Mouse (Mus musculus): ENCODE measurements around the gene Adamts3. TPM values are rescaled to one million over a fixed set of nuclear protein-coding genes. Genes with fewer than 3 reads are reported as not detected.

Adamts3 gene
- total RNA-seq, 1 experiment from 2014 or later = 3.8 TPM

DNA sequence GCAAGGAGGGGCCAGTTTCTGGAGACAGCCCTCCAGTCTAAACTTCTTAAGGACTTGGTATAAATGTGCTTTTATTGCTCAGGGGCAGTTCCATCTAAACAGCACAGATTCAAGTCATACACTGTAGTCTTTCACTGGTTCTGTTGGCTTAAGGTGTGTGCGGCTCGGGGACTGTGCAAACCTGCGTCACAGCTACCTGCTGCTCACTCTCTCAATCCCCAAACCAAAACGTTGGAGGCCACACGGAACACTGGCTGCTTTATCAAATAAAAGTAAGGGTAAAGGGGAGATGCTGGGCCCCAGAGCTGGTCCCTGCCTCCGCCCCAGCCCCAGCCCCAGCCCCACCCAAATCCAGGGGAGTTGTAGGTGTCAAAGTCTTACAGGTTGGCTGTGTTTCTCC, 66.5 kb downstream of the Adamts3 start:
- DNase-seq = no peak

- no peak for DNase-seq
Measured at GRCm38 (mm10) chr5:89814552-89814951, 68.6 kb downstream of the Adamts3 start.

GRCm38 (mm10) chr5:89800181-89800816, 82.8 kb downstream of the Adamts3 start:
- no peak for DNase-seq

DNA sequence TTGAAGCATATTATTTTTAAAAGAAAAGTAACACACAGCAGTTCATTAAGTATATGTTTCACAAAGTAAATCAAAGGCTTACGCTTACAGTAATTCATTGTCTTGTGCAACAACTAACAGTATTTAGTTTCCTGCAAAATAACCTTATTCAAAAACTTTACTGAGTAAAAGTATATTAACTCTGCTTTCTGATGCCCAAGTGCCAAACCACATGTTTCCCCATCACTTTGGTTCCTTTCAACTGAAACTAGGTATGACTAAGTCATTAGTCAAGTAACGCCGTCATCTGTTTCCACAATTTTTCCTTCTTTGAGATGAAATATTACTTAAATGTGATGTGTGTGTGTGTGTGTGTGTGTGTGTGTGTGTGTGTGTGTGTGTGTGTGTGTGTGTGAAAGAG, 89.4 kb downstream of the Adamts3 start:
- DNase-seq = no peak

DNA sequence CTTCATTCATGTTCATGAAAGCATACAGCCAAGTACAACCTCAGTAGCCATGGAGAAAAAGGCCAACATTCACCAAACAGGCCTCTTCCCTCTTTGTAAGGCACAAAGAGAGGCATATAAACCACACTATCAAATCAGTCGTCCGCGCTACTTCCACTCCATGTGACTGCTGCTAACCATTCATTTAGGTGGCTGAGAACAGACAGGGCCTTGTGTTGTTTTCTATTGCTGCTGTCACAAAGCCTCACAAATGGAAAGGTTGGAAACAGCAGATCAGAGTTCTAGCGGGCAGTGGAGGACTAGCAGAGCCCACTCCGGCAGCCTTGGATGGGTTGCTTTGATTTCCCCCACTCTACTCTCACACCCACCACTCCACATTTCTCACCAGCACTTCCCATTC, 98.5 kb downstream of the Adamts3 start:
- no peak for DNase-seq

- DNase-seq = no peak
Measured at GRCm38 (mm10) chr5:89779823-89780222, 103.3 kb downstream of the Adamts3 start.

DNA sequence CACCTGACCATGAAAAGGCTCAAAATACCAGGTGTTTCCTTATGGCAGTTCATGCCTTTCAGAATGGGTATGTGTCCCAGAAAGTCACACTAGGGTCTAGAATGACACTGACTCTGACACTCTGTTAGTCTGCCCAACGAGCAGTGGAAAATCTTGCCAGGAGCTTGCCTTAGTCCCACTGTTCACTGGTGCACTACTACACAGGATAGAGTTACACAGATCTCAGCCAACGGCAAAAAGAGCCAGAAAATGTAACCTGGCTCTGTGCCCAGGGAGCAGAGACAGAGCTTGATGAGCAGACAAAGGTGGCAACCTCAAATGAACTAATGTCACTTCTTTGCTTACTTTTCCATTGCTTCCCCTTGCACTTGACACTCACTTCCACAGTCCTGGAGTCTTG, 104.5 kb downstream of the Adamts3 start:
- DNase-seq = peak; percentile 4

GRCm38 (mm10) chr5:89777411-89777810, 105.7 kb downstream of the Adamts3 start:
- no peak for DNase-seq

GRCm38 (mm10) chr5:89770655-89771355, 112.3 kb downstream of the Adamts3 start:
- no peak for DNase-seq

GRCm38 (mm10) chr5:89763189-89764187, 119.6 kb downstream of the Adamts3 start:
- DNase-seq = no peak

DNA sequence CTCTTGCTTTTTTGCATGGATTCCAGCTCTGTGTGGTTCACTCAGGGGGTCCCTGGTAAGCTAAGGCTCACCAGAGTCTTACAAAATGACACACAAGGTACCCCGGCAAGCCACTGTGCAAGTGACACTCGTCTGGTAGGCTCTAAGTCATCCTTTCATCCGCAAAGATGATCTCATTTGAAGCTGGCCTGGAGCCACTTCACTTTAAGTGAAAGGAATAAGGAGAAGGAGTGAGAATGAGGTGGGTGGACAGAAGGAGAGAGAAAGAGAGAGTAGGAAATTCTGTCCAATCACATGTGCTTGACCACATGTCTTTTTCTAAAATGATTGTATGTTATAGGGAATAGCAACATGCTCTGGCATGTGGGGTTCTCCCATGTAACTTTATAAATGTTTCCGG, 122.8 kb downstream of the Adamts3 start:
- DNase-seq = no peak

GRCm38 (mm10) chr5:89751836-89752235, 131.3 kb downstream of the Adamts3 start:
- DNase-seq = no peak

DNA sequence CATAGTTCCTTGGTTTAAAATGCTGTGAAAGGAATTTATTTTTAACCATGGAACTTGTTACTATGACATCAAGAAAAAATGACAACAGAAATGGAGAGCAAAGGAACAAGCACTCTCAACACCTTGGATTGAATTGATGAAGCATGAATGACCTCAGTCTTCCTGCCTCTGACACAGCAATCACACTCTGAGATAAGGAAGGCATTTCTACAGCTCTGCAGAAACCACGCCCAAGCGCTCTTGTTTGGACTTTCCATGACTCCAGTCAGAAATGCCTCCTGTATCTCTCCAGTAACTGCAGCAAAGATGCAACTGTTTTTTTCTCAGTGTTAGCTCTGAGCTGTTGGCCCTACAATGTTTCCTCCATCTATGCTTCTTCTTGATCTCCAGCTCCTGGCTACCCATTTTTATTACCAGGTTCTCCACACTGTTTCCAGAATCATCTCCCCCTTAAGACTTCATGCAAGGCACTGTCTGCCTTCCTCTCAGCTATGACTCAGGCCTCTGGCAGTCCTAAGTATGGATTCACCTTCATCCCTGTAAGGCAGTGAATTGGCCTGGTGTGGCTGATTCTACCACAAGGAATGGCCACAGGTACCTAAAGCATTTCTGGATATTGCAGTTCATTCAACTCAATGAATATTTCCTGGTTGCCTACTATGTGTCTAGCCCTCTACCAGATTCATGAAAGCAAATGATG, 134.8 kb downstream of the Adamts3 start:
- no peak for DNase-seq

DNA sequence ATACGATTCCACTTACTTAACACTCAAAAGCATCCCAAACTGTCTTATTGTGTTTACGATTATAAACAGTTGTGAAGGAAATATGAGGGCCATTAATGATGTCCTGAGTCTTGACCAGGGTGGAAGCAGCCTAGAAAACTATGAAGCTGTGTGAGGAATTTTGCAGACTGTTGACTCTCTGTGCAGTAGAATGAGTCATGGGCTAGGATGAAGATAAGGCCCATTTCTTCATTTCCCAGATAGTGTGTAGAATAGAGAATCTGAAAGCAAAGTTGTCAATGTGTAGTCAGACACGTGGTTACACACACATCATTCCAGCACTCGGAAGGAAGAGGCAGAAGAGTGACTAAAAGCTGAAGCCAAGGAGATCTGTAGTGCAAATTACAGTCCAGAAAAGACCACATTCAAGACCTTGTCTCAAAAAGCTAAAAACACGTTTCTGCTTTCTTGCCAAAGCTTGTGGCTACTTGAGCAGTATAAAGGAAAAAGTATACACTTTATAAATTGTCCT, 135.9 kb downstream of the Adamts3 start:
- no peak for DNase-seq

GRCm38 (mm10) chr5:89745112-89745511, 138.0 kb downstream of the Adamts3 start:
- no peak for DNase-seq

DNA sequence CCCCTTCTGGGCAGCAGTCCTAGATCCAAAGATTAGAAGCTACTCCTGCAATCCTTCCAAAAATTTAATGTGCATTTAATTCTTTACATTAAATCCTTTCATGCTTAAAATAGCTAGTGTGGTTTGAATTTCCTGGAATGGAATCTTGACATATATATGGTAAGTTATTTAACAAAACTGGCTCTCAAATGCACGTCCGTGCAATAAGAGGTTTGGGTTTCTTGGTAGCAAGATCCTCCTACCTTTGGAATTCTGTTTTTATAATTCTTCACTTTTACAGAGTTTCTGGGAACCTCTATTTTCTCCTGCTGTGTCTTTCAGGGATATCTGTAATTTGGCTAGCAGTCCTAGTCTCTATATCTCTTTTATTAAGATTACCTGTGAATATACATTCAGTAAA, 148.4 kb downstream of the Adamts3 start:
- no peak for DNase-seq

- DNase-seq = no peak
Measured at GRCm38 (mm10) chr5:89730411-89730810, 152.7 kb downstream of the Adamts3 start.

GRCm38 (mm10) chr5:89728117-89728516, 155.0 kb downstream of the Adamts3 start:
- no peak for DNase-seq

- no peak for DNase-seq
Measured at GRCm38 (mm10) chr5:89727497-89728057, 155.6 kb downstream of the Adamts3 start.

DNA sequence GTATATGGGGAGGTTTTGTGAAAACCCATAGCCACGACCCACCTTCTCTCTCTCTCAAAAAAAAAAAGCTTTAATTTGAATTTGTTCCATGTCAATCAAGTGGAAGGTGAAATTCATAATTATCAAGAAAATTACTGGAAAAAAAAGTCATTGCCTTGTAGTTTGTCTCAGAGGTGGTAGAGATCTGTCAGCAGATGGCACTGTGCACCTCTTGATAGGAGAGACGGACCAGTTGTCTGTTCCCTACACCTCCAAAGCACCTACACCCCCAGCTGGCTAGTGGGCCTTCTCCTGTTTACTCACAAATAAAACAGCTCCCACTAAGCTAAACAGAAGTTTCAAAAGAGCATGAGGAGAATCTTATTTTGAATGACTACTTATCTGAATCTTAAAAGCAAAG, 168.6 kb downstream of the Adamts3 start:
- DNase-seq = no peak

GRCm38 (mm10) chr5:89711116-89711859, 171.8 kb downstream of the Adamts3 start:
- DNase-seq = no peak
